7 mouse cellular contexts compared by ENCODE assay signal in the genomic region with DNA sequence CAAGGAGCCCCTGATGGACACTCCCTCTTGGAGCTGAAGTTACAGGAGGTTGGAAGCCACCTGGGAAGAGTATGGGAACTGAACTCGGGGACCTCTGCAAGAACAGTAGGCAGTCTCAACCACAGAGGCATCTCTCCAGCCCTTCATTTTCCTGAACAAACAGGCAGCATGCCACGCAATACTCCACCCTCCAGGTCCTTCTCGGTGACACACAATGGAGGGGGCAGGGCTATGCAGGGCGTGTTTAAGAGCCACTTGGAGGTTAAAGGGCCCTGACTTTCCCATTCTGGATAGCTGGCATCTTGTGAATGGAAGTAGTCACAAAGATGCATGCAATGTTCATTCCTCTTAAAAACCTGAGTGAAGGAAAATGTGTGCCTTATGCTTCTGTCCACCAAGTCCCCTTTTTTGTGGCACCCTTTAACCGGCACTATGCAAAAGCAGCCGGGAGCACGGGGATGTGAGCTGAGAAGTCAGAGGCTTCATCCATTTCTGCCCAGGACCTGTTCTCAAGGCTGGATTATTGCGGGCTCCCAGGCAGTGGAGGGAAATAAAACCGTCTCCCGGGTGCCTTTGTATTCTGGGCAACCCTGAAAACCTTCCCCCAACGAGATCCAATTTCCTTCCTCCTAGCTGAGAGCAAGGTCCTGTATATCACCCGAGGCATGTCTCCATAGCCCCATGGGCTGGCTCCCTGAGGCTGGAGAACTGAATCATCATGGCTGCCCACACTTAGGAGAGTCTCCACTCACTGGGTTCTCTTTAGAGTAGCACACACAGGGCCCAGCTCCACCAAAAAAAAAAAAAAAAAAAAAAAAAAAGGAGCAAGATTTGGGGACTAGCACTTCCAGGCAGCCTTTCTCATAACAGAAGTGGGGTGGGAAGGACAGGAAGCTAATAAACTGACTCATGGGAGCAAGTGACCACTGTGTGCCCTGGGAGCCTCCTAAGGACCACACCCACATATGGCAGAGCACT. TPM values are rescaled to one million over a fixed set of nuclear protein-coding genes. Genes with fewer than 3 reads are reported as not detected.
DNase-seq lines count a peak whose midpoint lies in the region; ATAC-seq and TF ChIP-seq lines count a peak whose summit lies in the region.

No protein-coding gene starts in this region.

- H3K4me2 ChIP-seq in midbrain, embryonic 13.5 days (replicated peaks), result no peak overlapping the region
- H3K4me2 ChIP-seq in embryonic facial prominence, embryonic 13.5 days, result no peak overlapping the region; the same call in 1 of the 2 replicates
- H3K4me2 ChIP-seq in midbrain, postnatal 0 days (ENCODE audit: low read depth, low read length, poor library complexity, severe bottlenecking), result 0 out of 2 replicates have a peak overlapping the region, but pooled peaks have one; percentile 12
- no peak overlapping the region for H3K4me2 ChIP-seq in intestine, embryonic 15.5 days (replicated peaks)

- TF ChIP-seq CTCF in midbrain, postnatal 0 days (IDR thresholded peaks at IDR 0.05), result no peak

- 26% methylated on average over 12 of the region's 12 CpGs for WGBS in midbrain, embryonic 10.5 days
- WGBS in midbrain, embryonic 13.5 days, result 26% methylated on average over 12 of the region's 12 CpGs
- 24% methylated on average over 12 of the region's 12 CpGs for WGBS in embryonic facial prominence, embryonic 13.5 days
- WGBS in midbrain, postnatal 0 days, result 26% methylated on average over 12 of the region's 12 CpGs
- WGBS in intestine, embryonic 15.5 days, result 43% methylated on average over 12 of the region's 12 CpGs

- no peak overlapping the region for H3K4me3 ChIP-seq in midbrain, embryonic 10.5 days
- no peak overlapping the region for H3K4me3 ChIP-seq in midbrain, embryonic 13.5 days (replicated peaks)
- H3K4me3 ChIP-seq in embryonic facial prominence, embryonic 13.5 days, result no peak overlapping the region
- no peak overlapping the region for H3K4me3 ChIP-seq in midbrain, postnatal 0 days (ENCODE audit: low read depth, low read length)
- H3K4me3 ChIP-seq in intestine, embryonic 15.5 days (replicated peaks), result no peak overlapping the region; the same call in 1 of the 2 replicates

- H3K4me1 ChIP-seq in midbrain, embryonic 10.5 days, result peaks cover 69% of the 10 kb centered on the region
- H3K4me1 ChIP-seq in midbrain, embryonic 13.5 days (replicated peaks), result peaks cover 55% of the 10 kb centered on the region
- peaks cover 55% of the 10 kb centered on the region for H3K4me1 ChIP-seq in embryonic facial prominence, embryonic 13.5 days
- peaks cover 12% of the 10 kb centered on the region for H3K4me1 ChIP-seq in midbrain, postnatal 0 days (ENCODE audit: insufficient read depth, low read length)
- H3K4me1 ChIP-seq in intestine, embryonic 15.5 days (replicated peaks), result peaks cover 32% of the 10 kb centered on the region

- H3K9ac ChIP-seq in midbrain, embryonic 13.5 days (replicated peaks), result no peak overlapping the region; the same call in 1 of the 2 replicates
- H3K9ac ChIP-seq in embryonic facial prominence, embryonic 13.5 days, result no peak overlapping the region
- 0 out of 2 replicates have a peak overlapping the region, but pooled peaks have one; percentile 2 for H3K9ac ChIP-seq in midbrain, postnatal 0 days (replicated peaks; ENCODE audit: low read length, poor library complexity, severe bottlenecking)
- no peak overlapping the region for H3K9ac ChIP-seq in intestine, embryonic 15.5 days

- ATAC-seq in midbrain, embryonic 13.5 days, result no peak
- ATAC-seq in embryonic facial prominence, embryonic 13.5 days (ENCODE audit: insufficient number of reproducible peaks, insufficient read depth, low FRiP score, low TSS enrichment, low read depth), result no peak
- no peak for ATAC-seq in midbrain, postnatal 0 days (ENCODE audit: low FRiP score)
- no peak for ATAC-seq in intestine, embryonic 15.5 days

- no peaks in the 10 kb centered on the region for H3K9me3 ChIP-seq in midbrain, embryonic 10.5 days (replicated peaks)
- H3K9me3 ChIP-seq in midbrain, embryonic 13.5 days, result no peaks in the 10 kb centered on the region
- H3K9me3 ChIP-seq in embryonic facial prominence, embryonic 13.5 days, result no peaks in the 10 kb centered on the region
- no peaks in the 10 kb centered on the region for H3K9me3 ChIP-seq in midbrain, postnatal 0 days (ENCODE audit: low read length)
- no peaks in the 10 kb centered on the region for H3K9me3 ChIP-seq in intestine, embryonic 15.5 days

- H3K27me3 ChIP-seq in midbrain, embryonic 10.5 days (ENCODE audit: low read depth, poor library complexity, severe bottlenecking), result peaks cover 11% of the 10 kb centered on the region
- peaks cover 6% of the 10 kb centered on the region; the same call in 1 of the 2 replicates for H3K27me3 ChIP-seq in midbrain, embryonic 13.5 days
- H3K27me3 ChIP-seq in embryonic facial prominence, embryonic 13.5 days, result no peaks in the 10 kb centered on the region
- H3K27me3 ChIP-seq in midbrain, postnatal 0 days (ENCODE audit: insufficient read depth, low read length), result no peaks in the 10 kb centered on the region
- no peaks in the 10 kb centered on the region for H3K27me3 ChIP-seq in intestine, embryonic 15.5 days (replicated peaks)

- H3K27ac ChIP-seq in midbrain, embryonic 10.5 days (replicated peaks), result peak overlapping the region; percentile 23; the same call in 1 of the 2 replicates
- no peak overlapping the region for H3K27ac ChIP-seq in midbrain, embryonic 13.5 days
- peak overlapping the region; percentile 77 for H3K27ac ChIP-seq in embryonic facial prominence, embryonic 13.5 days
- no peak overlapping the region for H3K27ac ChIP-seq in midbrain, postnatal 0 days (ENCODE audit: low read depth, low read length)
- no peak overlapping the region for H3K27ac ChIP-seq in intestine, embryonic 15.5 days

- DNase-seq in midbrain, embryonic 10.5 days (ENCODE audit: low spot score), result no peak
- DNase-seq in kidney, postnatal 25 days, result peak; percentile 55 to 66
- DNase-seq in midbrain, postnatal 0 days (ENCODE audit: low spot score), result no peak
- no peak for DNase-seq in left cerebral cortex, adult 9 months (ENCODE audit: low spot score in 2 of 2)

- no peaks in the 10 kb centered on the region for H3K36me3 ChIP-seq in midbrain, embryonic 10.5 days
- no peaks in the 10 kb centered on the region for H3K36me3 ChIP-seq in midbrain, embryonic 13.5 days
- H3K36me3 ChIP-seq in embryonic facial prominence, embryonic 13.5 days, result no peaks in the 10 kb centered on the region
- no peaks in the 10 kb centered on the region for H3K36me3 ChIP-seq in midbrain, postnatal 0 days (ENCODE audit: insufficient read depth, low read length)
- no peaks in the 10 kb centered on the region for H3K36me3 ChIP-seq in intestine, embryonic 15.5 days

RNA-seq across cellular contexts. Expression of a gene that starts 42.8 kb away (rescaled TPM):
- 27.0 and 34.9 TPM in 2 replicates for polyA plus RNA-seq in midbrain, embryonic 10.5 days (2016; fragmentation: Nextera tagmentation; extraction: Ambion mirVana)
- polyA plus RNA-seq in midbrain, embryonic 13.5 days (2015; fragmentation: Nextera tagmentation; extraction: Ambion mirVana), result 70.0 and 72.9 TPM in 2 replicates
- 32.9 and 38.9 TPM in 2 replicates for polyA plus RNA-seq in embryonic facial prominence, embryonic 13.5 days (2015; fragmentation: Nextera tagmentation; extraction: Ambion mirVana)
- total RNA-seq in midbrain, postnatal 0 days (2014; rRNA removed), result 103 and 119 TPM in 2 replicates
- 157 and 163 TPM in 2 replicates for polyA plus RNA-seq in midbrain, postnatal 0 days (2015; fragmentation: Nextera tagmentation; extraction: Ambion mirVana)
- polyA plus RNA-seq in intestine, embryonic 15.5 days (2015; fragmentation: Nextera tagmentation; extraction: Ambion mirVana), result 27.0 and 27.1 TPM in 2 replicates

Comparison
In these comparisons a context has a peak if more than half of its experiments do, and no peak if none do; other contexts are left out.
1. H3K27ac ChIP-seq: peak in midbrain, embryonic 10.5 days (single experiment) and embryonic facial prominence, embryonic 13.5 days (single experiment); none in midbrain, embryonic 13.5 days (single experiment), midbrain, postnatal 0 days (single experiment) and intestine, embryonic 15.5 days (single experiment).
2. DNase-seq: peak in kidney, postnatal 25 days (2 of 2); none in midbrain, embryonic 10.5 days (single experiment), midbrain, postnatal 0 days (single experiment) and left cerebral cortex, adult 9 months (0 of 2).